Mouse (Mus musculus) hematopoietic stem cell, adult 5-6 weeks (primary cell): ENCODE measurements around the gene Rpl22. TPM values are rescaled to one million over a fixed set of nuclear protein-coding genes. Genes with fewer than 3 reads are reported as not detected.
A peak's percentile ranks its signal among the peaks of the same experiment; 100 is the strongest.

Experiments used
- ATAC-seq, 2 experiments: fragments of 125-278 bp in 1 of 2; replicated peaks in 1 of 2; 2 replicates each; pipeline ENCODE4 v1.8.0; 2016 to 2017; ENCODE audit warnings: inconsistent platforms in 2 of 2, mild to moderate bottlenecking in 2 of 2, moderate number of reproducible peaks in 2 of 2, low read depth in 1 of 2, moderate TSS enrichment in 1 of 2; ENCODE audit not compliant: low FRiP score in 2 of 2, poor library complexity in 2 of 2, severe bottlenecking in 2 of 2, insufficient read depth in 1 of 2, low TSS enrichment in 1 of 2
- total RNA-seq: library from RNA; stranded (forward); fragments of 172-1452, 232-1000 nt; gene quantifications from 2 replicates; pipeline ENCODE4 v1.2.3, GENCODE M21; 2017

The Rpl22 gene
- total RNA-seq = 2,451 and 4,877 TPM in 2 replicates

GRCm38 (mm10) chr4:152325574-152326411 is at the start of gene Rpl22:
Gene Rpl22, plus strand, starts transcription at chr4:152325742.
- peak; percentile 97 for ATAC-seq

GRCm38 (mm10) chr4:152276389-152277347 is 48.9 kb upstream of the Rpl22 start:
- ATAC-seq = no peak

- ATAC-seq = no peak
These were observed 47.6 kb upstream of the Rpl22 start for GRCm38 (mm10) chr4:152277916-152278315.

GRCm38 (mm10) chr4:152278986-152279385 is 46.6 kb upstream of the Rpl22 start:
- no peak for ATAC-seq

- no peak for ATAC-seq
These were observed 43.9 kb upstream of the Rpl22 start for GRCm38 (mm10) chr4:152281601-152282000.

GRCm38 (mm10) chr4:152282721-152283120 is 42.8 kb upstream of the Rpl22 start:
- ATAC-seq = no peak

- ATAC-seq = peak; percentile 63 to 78
These were observed 42.2 kb upstream of the Rpl22 start for GRCm38 (mm10) chr4:152283186-152283950.

GRCm38 (mm10) chr4:152285505-152285904 is 40.0 kb upstream of the Rpl22 start:
- ATAC-seq = no peak; a peak in 1 of 4 replicates

- ATAC-seq = no peak
These were observed 39.4 kb upstream of the Rpl22 start for GRCm38 (mm10) chr4:152286183-152286582.

GRCm38 (mm10) chr4:152286887-152287286 is 38.7 kb upstream of the Rpl22 start:
- ATAC-seq = peak; percentile 53 to 57

- no peak for ATAC-seq
These were observed 38.0 kb upstream of the Rpl22 start for GRCm38 (mm10) chr4:152287317-152288120.

- no peak for ATAC-seq
These were observed 37.1 kb upstream of the Rpl22 start for GRCm38 (mm10) chr4:152288398-152288945.

GRCm38 (mm10) chr4:152290385-152290784 is 35.2 kb upstream of the Rpl22 start:
- ATAC-seq = no peak

- no peak for ATAC-seq
These were observed 34.6 kb upstream of the Rpl22 start for GRCm38 (mm10) chr4:152290991-152291390.

- ATAC-seq = no peak
These were observed 34.0 kb upstream of the Rpl22 start, which contains the start of gene Hes3 for GRCm38 (mm10) chr4:152291562-152291961. Gene Hes3, minus strand, starts transcription at chr4:152291662.

- no peak for ATAC-seq
These were observed 33.3 kb upstream of the Rpl22 start for GRCm38 (mm10) chr4:152292102-152292765.
